Mouse (Mus musculus) heart, embryonic 12.5 days (tissue): ENCODE measurements around the gene Olfr620. TPM values are rescaled to one million over a fixed set of nuclear protein-coding genes. Genes with fewer than 3 reads are reported as not detected.

Experiments used
- microRNA-seq: library from miRNA; unstranded; fragments of <30 nt; microRNA quantifications from one replicate; pipeline ENCODE4, GENCODE M21; 2017
- polyA plus RNA-seq: library from polyadenylated mRNA; unstranded; fragments of >200 nt; fragmentation: Nextera tagmentation; extraction: Ambion mirVana; gene quantifications from 2 replicates; pipeline ENCODE4 v1.2.1, GENCODE M21; 2016

Gene Olfr620
- polyA plus RNA-seq, 1 experiment from 2014 or later: not detected

Small RNAs within 50 kb of the gene (microRNA-seq; reads per million reads assigned to microRNA genes)
- not detected for gene Gm26506

Other genes starting within 250 kb of the Olfr620 start
- gene Olfr601, start 249.9 kb downstream of the Olfr620 start, polyA plus RNA-seq: not detected in 2 replicates
- gene Olfr603, start 226.4 kb downstream of the Olfr620 start, polyA plus RNA-seq: not detected in 2 replicates
- not detected in 2 replicates for gene Usp17lc, start 197.5 kb downstream of the Olfr620 start, polyA plus RNA-seq
- not detected in 2 replicates for gene Olfr605, start 167.1 kb downstream of the Olfr620 start, polyA plus RNA-seq
- gene Olfr606, start 163.5 kb downstream of the Olfr620 start, polyA plus RNA-seq: not detected in 2 replicates
- 0.13 and 0.28 TPM in 2 replicates for gene Olfr607, start 148.4 kb downstream of the Olfr620 start, polyA plus RNA-seq
- gene Olfr608, start 142.7 kb downstream of the Olfr620 start, polyA plus RNA-seq: 0.17 TPM in 1 of 2 replicates, not detected in the other
- gene Olfr609, start 114.5 kb downstream of the Olfr620 start, polyA plus RNA-seq: 0.08 TPM in 1 of 2 replicates, not detected in the other
- not detected in 2 replicates for gene Olfr610, start 100.4 kb downstream of the Olfr620 start, polyA plus RNA-seq
- gene Olfr611, start 91.7 kb downstream of the Olfr620 start, polyA plus RNA-seq: not detected in 2 replicates
- not detected in 2 replicates for gene Olfr612, start 69.8 kb downstream of the Olfr620 start, polyA plus RNA-seq
- not detected in 2 replicates for gene Olfr613, start 64.5 kb downstream of the Olfr620 start, polyA plus RNA-seq
- not detected in 2 replicates for gene Olfr615, start 56.5 kb downstream of the Olfr620 start, polyA plus RNA-seq
- gene Olfr616, start 43.4 kb downstream of the Olfr620 start, polyA plus RNA-seq: not detected in 2 replicates
- not detected in 2 replicates for gene Olfr617, start 39.5 kb downstream of the Olfr620 start, polyA plus RNA-seq
- not detected in 2 replicates for gene Olfr618, start 22.4 kb downstream of the Olfr620 start, polyA plus RNA-seq
- not detected in 2 replicates for gene Olfr619, start 12.0 kb downstream of the Olfr620 start, polyA plus RNA-seq
- gene Olfr622, start 30.2 kb upstream of the Olfr620 start, polyA plus RNA-seq: not detected in 2 replicates
- gene Olfr623, start 51.2 kb upstream of the Olfr620 start, polyA plus RNA-seq: not detected in 2 replicates
- gene Olfr624, start 58.7 kb upstream of the Olfr620 start, polyA plus RNA-seq: 0.03 and 0.04 TPM in 2 replicates
- gene Olfr625-ps1, start 70.2 kb upstream of the Olfr620 start, polyA plus RNA-seq: not detected in 2 replicates
- not detected in 2 replicates for gene Olfr243, start 102.1 kb upstream of the Olfr620 start, polyA plus RNA-seq
- not detected in 2 replicates for gene Olfr628, start 117.8 kb upstream of the Olfr620 start, polyA plus RNA-seq
- 0.08 TPM in 1 of 2 replicates, not detected in the other for gene Olfr629, start 132.4 kb upstream of the Olfr620 start, polyA plus RNA-seq
- gene Olfr630, start 144.8 kb upstream of the Olfr620 start, polyA plus RNA-seq: not detected in 2 replicates
- not detected in 2 replicates for gene Olfr69, start 159.1 kb upstream of the Olfr620 start, polyA plus RNA-seq
- not detected in 2 replicates for gene Olfr68, start 167.2 kb upstream of the Olfr620 start, polyA plus RNA-seq
- not detected in 2 replicates for gene Olfr67, start 179.3 kb upstream of the Olfr620 start, polyA plus RNA-seq
- 3,072 and 3,403 TPM in 2 replicates for gene Hbb-bt, start 201.5 kb upstream of the Olfr620 start, polyA plus RNA-seq
- 2,689 and 3,022 TPM in 2 replicates for gene Hbb-bs, start 215.6 kb upstream of the Olfr620 start, polyA plus RNA-seq
- 0.50 and 0.56 TPM in 2 replicates for gene Hbb-bh2, start 228.0 kb upstream of the Olfr620 start, polyA plus RNA-seq
- 2,015 and 2,280 TPM in 2 replicates for gene Hbb-bh1, start 230.6 kb upstream of the Olfr620 start, polyA plus RNA-seq
- gene Hbb-y, start 240.7 kb upstream of the Olfr620 start, polyA plus RNA-seq: 31,254 and 35,001 TPM in 2 replicates